Mouse (Mus musculus) neural tube, postnatal 0 days (tissue): ENCODE data around the gene Cuzd1. TPM values are rescaled to one million over a fixed set of nuclear protein-coding genes. Genes with fewer than 3 reads are reported as not detected.

Source experiments
- polyA plus RNA-seq: library from polyadenylated mRNA; unstranded; fragments of >200 nt; fragmentation: Nextera tagmentation; extraction: Ambion mirVana; gene quantifications from 2 replicates; pipeline ENCODE4 v1.2.1, GENCODE M21; 2015

The Cuzd1 gene
- polyA plus RNA-seq: not detected in 2 replicates

DNA sequence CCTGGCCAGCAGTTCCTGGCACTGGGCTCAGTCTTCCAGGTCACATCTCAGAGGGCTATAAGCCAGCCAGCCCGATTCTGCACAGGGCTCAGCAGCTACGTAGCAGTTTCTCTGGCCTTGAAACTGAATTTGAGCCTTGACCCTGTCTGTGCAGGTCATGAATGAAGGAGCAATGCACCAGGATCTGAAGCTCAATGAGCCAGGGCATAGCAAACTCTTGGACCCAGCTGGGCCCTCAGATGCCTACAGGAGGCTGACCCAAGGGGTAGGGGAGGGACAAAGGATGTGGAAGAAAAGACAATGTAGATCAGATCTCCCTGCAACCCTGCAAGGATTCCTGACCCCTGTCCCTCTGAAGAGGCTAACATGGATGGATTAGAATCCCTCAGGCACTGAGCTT lies at the start of gene Cuzd1:
Cuzd1 (minus strand) TSS at position 101 of the 400 bp plus-strand sequence.

DNA sequence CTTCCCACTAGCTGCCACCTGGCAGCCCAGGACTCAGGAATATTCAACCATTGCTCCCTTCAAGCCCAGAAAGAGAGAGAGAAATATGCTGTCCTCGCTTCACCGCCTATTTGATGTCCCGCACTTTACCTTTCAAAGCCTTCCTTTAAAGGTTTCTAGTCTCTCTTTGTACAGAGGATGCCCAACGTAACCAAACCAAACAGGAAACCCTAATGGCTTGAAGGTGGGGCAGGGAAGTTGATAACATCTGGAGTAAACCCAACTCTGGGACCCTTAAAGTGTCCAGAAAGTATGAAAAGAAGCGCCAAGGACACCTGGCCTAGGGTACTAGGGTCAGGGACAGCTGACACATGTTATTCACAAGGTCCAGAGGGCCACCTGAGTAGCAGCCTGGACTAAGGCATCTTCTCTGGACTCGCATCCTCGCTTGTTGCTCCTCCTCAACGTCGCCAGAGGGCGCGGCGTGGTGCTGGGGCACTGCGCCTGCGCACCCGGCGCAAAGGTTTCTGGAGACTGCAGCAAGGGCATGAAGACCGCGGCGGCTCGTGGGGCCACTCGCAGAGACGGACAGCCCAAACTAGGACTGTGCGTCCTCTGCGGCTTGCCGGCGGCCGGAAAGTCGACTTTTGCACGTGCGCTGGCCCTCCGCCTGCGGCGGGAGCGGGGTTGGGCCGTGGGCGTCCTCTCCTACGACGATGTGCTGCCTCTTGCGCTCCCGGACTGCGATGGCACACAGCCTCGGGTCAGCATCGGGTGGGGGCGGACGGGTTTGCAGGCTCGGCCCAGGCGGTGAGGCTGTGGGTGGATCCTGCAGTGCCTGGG lies 48.8 kb upstream of the Cuzd1 start, which contains the start of gene Pstk:
Pstk (plus strand) TSS at position 494 of the 822 bp plus-strand sequence.

DNA sequence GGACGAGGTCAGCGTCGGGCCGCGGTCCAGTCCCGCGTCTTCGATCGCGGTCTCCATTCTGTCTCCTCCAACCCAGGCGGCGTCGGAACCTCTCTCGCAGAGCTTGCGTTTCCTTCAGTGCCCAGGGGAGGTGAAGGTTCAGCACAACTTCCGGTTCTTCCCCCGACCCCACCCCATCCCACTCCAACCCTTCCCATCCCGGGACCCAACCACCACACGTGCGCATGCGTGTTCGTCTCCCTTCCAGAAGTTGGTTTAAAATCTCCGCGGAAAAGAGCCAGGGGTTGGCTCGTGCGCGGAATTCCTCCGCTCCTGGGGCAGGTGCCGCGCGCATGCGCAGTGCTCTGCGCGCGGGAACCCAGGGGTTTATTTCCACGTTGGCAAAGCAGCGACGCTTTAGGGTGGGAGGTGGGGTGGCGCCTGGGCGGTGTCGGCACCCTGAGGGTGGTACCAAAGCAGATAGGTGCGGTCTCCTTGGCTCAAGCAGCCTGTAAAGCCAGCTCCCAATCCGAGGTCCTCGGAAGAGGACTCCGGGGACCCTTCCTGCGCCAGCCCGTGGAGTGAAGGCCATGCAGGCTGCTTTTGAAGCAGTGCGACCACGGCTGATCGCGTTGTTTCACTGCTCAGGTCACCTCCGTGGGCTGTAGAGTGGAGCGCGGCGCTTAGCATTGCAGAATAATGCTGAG lies 40.7 kb upstream of the Cuzd1 start, which contains the start of gene 2310057M21Rik:
2310057M21Rik (minus strand) TSS at position 145 of the 686 bp plus-strand sequence.

DNA sequence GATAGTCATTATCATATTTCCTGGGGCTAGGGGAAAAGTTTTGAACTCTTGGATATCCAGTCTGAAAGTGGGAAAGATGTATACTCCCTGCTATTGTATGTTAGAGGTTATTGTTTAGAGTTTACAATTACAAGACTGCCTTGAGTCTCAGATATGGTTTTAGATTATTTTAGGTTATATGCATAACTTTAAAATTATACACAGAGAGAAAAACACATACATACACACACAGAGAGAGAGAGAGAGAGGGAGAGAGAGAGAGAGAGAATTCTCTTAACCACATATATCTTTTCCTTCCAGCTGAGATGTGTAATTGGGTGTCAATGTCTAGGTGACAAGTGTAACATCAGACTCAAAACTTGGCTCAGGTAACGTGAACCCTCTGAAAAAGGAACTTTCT lies 11.5 kb upstream of the Cuzd1 start, which contains the start of gene Fam24a:
Fam24a (plus strand) TSS at position 301 of the 400 bp plus-strand sequence.

DNA sequence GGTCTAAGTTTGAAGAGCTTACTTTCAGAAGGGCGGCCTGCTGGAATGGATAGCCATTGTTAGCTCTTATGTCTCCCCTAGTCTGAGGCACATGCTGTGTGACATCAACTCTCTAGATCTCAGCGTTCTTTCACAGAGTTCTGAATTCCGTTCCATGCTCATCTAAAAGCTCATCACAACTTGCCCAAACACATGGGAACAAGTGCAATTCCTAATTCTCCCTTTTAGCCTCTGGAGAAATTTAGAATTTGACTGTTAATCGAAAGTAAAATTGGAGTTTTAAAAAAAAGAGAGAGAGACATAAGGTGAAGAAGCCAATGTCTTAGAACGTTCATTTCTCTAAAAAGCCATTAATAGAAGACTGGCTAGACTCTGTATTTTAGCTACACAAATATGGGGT lies 7.3 kb upstream of the Cuzd1 start, which contains the start of gene Fam24b:
Fam24b (minus strand) TSS at position 101 of the 400 bp plus-strand sequence.

Other genes with a start within 250 kb of the Cuzd1 start
- gene 4933402N03Rik, start 176.0 kb downstream of the Cuzd1 start, polyA plus RNA-seq: not detected in 2 replicates
- gene 5430419D17Rik, start 147.9 kb downstream of the Cuzd1 start, polyA plus RNA-seq: 0.09 TPM in 1 of 2 replicates, not detected in the other
- gene Fam24b, start 7.2 kb upstream of the Cuzd1 start, polyA plus RNA-seq: not detected in 2 replicates
- 0.57 TPM in 1 of 2 replicates, not detected in the other for gene Fam24a, start 11.6 kb upstream of the Cuzd1 start, polyA plus RNA-seq
- 28.6 and 30.0 TPM in 2 replicates for gene 2310057M21Rik, start 40.5 kb upstream of the Cuzd1 start, polyA plus RNA-seq
- gene Pstk, start 48.8 kb upstream of the Cuzd1 start, polyA plus RNA-seq: 52.5 and 53.0 TPM in 2 replicates
- gene Ikzf5, start 88.2 kb upstream of the Cuzd1 start, polyA plus RNA-seq: 7.6 and 8.6 TPM in 2 replicates
- gene Acadsb, start 88.3 kb upstream of the Cuzd1 start, polyA plus RNA-seq: 77.3 and 78.8 TPM in 2 replicates
- 0.93 and 0.98 TPM in 2 replicates for gene Hmx3, start 220.6 kb upstream of the Cuzd1 start, polyA plus RNA-seq
- gene Hmx2, start 226.5 kb upstream of the Cuzd1 start, polyA plus RNA-seq: 0.52 and 0.85 TPM in 2 replicates
- 107 and 108 TPM in 2 replicates for gene Bub3, start 237.9 kb upstream of the Cuzd1 start, polyA plus RNA-seq